Mouse (Mus musculus): ENCODE results near the gene Snx5.

- TF ChIP-seq CTCF (IDR thresholded peaks at IDR 0.05; ENCODE audit: extremely low read depth, insufficient read depth, insufficient read length, insufficient replicate concordance) (no peak), POLR2A (IDR thresholded peaks at IDR 0.05; ENCODE audit: low read depth, low read length) (no peak)
Measured at GRCm38 (mm10) chr2:144215195-144215594, 55.5 kb downstream of the Snx5 start.

All from spleen, adult 2 months (tissue).